Mouse (Mus musculus) testis, postnatal 14 days (tissue): ENCODE measurements around the gene Apof.

Experiments
- DNase-seq: peaks from one replicate; pipeline ENCODE4 v3.0.0; 2021; ENCODE audit warnings: low spot score

The Apof gene

DNA sequence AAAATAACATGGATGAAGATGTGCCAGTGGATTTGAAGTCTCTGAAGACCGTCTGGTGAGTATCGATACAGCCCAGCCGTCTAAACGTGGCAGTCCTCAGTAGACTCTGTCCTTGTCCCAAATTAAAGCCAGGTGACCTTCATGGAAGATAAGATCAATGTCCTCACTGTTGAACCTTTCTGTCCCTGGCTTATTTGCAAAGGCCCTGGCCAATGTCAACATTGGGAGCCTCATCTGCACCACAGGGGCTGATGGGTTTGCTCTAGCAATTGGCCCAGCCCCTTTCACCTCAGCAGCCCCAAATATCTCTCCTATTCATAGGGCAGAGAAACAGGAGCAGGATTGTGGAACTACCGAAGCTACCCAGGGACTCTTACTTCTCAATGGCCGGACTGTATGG lies at the start of gene Apof:
Gene Apof, plus strand, starts transcription at position 301 of the 400 bp plus-strand sequence.
- DNase-seq = no peak

DNA sequence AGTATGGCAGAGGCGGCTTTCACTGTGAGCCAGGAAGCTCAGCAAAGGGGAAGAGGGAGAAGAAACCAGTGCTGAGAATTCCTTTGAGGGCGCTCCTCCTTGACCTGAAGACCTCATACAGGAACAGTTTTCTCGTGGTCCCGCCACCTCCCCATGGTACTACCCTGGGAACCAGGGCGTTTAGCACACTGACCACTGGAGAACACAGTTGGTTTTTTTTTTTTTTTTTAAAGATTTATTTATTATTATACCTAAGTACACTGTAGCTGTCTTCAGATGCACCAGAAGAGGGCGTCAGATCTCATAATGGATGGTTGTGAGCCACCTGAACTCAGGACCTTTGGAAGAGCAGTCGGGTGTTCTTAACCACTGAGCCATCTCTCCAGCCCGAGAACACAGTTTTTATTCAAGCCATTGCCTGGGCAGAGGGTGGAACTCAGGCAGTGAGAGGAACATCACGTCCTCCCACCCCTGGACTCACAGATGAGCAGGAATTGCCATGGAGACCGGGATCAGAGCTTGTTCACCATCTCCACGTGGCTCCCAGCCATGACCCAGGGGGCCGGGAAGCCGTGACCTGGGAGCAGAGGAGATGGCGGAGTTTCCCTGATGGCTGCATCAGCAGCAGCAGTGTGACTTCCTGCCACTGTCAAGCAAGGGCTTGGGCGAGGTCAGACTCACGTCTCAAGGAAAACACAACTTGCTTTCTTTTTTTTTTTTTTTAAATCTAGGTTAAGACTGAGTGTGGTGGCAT lies 46.8 kb upstream of the Apof start:
- no peak for DNase-seq

DNA sequence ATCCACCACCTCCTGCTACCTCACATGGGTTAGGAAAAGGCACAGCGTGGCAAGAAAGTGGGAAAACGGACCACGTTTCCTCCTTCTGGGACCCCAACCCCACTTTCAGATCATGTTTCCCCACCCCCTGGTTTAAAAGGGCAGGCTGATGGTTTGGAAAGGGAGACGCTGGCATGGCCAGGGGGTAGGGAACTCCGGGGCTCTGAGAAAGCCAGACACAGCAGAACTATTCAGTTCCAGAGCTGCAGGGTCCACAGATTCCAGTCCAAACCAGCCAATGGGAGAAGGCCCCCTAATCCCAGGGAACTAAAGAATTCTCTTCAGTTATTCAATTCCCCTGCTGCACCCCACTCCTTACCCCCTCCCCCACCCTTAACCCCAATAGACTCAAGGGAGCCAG lies 43.4 kb upstream of the Apof start:
- no peak for DNase-seq

DNA sequence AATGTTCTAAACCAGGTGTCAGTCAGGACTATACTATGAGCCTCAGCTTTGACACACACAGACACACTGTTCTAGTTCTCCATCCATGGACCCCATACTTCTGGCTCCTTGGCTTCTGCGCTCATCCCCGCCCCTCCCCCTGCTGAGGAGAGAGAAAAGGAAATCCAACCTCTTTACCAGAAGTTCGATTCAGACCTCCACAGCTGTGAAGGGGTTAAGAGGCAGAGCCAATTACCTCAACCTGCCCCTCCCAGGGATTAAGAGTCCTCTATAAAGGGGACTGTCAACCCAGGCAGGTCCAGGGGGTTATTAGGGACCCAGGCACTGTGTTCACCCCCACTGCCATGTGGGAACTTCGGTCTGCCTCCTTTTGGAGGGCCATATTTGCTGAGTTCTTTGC lies 42.9 kb upstream of the Apof start, which contains the start of gene Mip:
Gene Mip, plus strand, starts transcription at position 301 of the 400 bp plus-strand sequence.
- no peak for DNase-seq

DNA sequence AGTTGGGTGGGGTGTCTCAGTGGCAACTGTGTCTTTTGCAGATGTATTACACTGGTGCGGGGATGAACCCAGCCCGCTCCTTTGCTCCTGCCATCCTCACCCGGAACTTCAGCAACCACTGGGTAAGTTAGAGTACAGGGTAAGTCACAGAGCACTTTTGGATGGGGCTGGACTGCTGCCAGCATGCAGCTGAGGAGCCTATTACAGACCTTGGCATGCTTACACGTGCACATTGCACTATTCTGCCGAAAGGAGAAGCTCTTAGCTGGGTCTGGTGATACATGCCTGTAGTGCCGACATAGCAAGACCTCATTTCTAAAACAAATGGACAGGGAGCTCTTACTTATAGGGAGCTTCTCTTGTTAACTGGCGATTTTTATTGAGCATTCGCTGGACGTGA lies 40.9 kb upstream of the Apof start:
- no peak for DNase-seq

DNA sequence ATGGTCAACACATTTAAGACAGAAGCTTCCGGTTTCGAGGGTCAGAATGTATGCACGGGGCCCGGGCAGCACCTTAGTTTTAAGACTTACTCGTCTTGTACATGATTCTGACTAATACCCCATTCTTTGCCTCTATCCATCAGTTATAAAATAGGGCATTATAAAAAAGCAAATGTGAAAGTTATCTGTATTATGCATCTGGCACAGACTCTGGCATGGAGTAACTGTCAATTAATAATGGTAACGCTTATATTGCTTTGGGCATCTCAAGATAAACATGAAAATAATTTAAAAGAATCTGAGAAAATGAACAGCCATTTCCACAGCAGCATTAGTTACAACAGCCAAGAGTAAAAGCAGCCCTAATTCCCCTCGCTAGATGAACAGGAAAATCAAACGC lies 40.5 kb upstream of the Apof start:
- no peak for DNase-seq

DNA sequence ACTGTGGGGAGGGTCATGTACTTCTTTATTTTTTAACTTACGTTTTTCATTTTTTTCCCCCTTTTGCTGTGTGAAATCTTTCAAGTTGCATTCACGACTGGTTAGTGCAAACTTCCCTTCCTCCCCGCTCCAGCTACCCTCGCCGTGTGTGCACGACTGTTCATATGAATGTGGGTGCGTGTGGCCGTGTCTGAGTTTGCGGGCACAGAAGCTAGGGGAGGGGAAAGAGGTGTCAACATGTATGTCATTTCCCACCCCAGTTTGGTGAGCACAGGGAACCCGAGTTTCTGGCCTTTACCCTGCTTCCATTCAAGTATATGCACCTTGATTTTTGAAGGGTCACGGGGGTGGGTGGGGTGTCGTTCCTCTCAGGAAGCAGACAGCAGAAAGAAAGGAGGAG lies 37.9 kb upstream of the Apof start:
- DNase-seq = no peak

DNA sequence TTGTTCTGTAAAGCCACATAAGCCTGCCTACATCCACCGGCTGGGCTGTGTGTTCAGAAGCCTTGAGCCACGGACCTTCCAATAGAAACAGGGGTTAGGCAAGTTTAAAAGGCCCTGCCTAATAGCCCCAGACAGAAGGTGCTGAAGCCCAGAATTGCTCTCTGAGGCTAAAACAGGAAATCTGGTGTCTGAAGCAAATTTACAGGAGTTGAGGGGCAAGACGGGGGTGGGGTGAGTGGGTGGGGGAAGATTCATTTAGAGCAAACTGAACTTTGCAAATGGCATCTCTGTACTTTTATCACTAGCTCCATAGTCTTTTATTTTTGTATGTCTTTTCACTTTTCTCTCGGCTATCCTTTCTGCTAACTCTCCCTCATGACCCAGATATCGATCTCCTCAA lies 37.3 kb upstream of the Apof start:
- no peak for DNase-seq

DNA sequence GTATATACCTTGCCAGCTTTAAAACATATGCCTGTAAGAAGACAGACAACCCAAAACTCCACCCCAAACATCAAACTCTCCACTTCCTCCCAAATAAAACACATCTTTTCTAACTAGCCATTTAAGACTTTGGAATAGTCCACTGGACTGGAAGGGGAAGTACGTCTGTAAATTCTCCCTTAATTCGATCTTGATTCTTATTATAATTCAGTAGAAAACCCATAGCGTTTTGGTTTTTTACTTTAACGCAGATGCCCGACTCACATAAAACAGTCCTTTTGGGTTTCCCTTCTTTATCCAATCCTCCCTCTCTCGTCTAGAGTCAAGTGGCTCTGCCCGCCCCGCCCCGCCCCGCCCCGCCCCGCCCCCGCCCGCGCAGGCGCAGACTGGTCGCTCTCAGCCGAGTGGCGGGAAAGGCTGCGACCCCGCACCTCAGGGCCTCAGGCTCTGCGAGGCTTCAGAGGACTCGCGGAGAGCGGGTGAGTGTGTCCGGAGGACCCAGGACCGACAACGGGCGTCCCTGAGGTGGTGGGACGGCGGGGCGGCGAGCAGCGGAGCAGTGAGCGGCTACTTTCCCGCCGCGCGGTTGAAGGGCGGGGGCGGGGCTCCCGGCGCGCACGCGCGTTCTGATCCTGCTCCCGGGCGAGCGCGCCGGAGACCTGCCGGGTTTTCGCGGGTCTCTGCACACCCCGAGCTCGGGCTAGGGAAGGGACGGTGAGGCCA lies 36.6 kb upstream of the Apof start, which contains the start of gene Timeless:
Gene Timeless, plus strand, starts transcription at position 369 of the 723 bp plus-strand sequence.
- peak; percentile 85 for DNase-seq

DNA sequence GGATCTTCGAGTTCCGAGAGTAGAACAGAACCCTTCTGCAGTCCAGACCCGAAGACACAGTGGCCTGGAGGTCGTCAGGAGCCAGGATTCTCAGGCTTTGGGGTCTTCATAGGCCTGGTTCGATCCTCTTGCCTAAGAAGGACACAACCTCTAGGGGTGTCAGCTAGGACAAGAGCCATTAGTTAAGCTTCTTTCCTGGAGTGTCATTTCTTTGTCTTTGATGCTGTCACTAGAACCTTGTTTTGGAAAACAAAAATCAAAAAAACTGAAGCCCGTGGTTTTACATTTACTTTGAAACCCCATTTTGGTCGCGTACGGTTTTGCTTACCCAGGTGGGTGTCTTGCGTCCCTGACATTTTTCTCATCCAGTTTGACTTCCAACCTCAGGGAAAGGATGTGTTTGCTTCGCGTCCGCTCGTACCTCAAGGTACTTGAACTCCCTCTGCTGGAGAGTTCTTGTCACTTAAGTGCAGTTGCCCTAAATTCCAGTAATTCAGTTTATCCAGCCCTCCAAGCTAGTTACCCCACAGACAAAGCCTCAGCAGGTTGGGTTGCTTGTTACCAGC lies 36.0 kb upstream of the Apof start:
- peak; percentile 57 for DNase-seq

DNA sequence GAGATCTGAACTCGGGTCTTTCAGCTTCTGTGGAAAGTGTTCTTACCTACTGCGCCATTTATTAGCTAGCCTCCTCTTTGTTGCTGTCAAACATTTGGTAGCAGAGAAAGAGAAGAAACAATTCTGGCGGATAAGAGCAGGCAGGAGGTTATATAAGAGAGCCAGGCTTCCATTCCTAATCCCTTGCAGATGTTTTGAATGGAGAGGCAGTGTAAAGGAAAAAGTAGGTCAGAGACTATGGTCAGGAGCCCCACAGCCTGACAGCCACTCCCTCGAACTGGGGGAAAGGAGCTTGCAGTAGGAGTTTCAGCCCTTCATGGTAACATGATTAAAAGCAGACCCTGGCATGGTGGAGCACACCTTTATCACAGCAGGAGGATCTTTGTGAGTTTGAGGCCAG lies 32.1 kb upstream of the Apof start:
- no peak for DNase-seq

DNA sequence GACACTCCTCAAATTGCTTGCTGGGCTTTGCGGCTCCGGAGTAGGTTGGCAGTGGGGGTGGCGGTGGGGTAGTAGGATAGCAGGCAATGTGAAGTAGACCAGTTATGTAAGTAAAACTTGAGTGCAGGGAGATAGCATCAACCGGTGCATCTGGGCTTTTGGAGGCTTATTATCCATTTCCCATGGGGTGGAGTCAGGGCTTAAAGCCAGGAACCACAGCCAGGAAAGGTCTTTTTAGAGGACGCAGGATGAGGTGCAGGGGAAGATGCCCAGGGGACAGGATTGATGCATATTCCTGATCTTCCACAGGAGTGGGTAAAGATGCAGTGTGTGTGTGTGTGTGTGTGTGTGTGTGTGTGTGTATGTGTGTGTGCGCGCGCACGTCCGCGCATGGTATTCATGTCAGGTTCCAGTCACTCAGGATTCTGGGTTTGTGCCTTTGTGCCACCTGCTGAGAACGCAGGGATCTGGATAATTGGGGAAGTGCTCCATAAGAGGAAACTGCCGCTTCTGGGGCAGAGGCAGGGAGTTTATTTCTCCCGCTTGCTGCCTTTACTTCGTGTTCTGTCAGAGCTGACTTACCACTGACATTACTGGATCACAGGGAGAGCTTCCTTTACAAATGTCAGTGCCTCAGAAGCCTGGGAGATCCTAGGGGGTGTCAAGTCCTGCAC lies 30.5 kb upstream of the Apof start:
- DNase-seq = no peak

DNA sequence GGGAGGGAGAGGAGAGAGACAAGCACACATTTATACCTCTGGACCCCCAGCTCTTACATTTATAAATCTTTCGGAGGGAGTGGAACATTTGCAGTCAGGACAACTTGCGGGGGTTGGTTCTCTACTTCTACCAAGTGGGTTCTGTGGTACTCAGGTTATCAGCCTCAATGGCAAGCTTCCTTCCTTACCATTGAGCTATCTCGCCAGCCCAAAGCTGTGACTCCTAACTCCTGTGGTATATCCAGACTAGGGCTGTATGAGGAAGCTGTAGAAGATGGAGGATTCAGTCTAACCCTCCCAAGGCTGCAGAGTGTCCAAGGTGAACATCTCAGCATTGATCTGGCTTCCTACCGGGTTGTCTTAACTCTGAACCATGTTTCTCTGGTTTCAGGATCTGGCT lies 29.3 kb upstream of the Apof start:
- DNase-seq = no peak

DNA sequence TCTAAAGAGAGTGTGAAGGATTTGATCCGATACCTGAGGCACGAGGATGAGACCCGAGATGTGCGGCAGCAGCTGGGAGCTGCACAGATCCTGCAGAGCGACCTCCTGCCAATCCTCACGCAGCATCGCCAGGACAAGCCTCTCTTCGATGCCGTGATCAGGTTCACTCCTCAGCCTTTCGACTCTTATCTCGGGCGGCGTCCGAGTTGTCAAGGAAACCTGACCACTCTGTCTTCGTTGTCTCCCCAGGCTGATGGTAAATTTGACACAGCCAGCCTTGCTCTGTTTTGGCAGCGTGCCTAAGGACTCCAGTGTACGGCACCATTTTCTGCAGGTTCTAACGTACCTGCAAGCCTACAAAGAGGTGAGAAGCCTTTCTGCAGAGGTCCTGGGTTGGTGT lies 28.3 kb upstream of the Apof start:
- no peak for DNase-seq

DNA sequence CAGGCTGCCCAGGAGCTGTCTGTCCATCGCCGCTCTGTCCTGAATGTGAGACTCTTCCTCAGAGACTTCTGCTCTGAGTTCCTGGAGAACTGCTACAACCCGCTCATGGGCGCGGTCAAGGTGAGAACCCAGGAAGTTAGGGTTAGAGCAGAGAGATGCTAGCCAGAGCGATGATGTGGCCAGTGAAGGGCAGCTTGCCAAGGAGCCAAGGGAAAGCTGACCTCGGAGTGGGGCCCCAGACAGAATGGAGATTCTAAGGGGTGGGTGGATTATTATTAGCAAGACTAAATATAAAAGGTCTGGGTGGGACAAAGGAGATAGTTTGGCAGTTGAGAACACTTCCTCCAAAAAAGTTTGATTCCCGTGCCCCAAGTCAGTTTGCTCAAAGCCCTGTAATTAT lies 25.2 kb upstream of the Apof start:
- DNase-seq = no peak

DNA sequence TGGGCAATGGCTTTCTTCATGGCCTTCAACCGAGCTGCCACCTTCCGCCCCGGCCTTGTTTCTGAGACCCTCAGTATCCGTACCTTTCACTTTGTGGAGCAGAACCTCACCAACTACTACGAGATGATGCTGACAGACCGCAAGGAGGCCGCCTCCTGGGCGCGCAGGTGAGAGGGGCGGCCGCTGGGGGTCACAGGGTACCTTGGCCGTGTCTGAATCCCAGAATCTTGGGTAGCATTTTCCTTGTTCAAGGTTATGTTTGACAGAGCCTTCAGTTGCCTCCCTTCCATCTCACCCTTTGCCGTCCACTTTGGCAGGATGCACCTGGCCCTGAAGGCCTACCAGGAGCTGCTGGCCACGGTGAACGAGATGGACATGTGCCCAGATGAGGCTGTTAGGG lies 24.4 kb upstream of the Apof start:
- no peak for DNase-seq

DNA sequence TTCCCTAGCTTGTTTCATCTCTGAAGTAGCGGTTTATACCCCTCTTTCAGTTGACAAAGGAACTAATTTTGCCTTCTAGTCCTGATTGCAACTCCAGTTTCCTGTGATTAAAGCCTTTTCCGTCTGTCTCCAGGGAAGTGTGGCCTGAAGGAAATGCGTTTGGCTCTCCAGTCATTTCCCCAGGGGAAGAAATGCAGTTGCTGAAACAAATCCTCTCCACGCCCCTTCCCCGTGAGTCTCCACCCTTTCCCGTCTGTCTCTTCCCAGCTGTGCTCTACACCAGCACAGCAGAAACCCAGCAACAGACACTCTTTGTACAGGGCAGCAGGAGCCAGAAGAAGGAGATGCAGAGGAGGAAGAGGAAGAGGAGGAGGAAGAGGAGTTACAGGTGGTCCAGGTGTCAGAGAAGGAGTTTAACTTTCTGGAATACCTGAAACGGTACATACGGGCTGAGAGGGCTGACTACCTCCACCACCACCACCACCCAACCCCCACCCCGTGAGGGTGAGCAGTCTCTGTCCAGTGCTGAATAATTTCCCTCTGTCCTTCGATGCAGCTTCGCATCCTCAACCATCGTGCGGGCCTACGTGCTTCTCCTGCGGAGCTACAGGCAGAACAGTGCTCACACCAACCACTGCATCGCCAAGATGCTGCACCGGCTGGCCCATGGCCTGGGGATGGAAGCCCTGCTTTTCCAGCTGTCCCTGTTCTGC lies 21.3 kb upstream of the Apof start:
- DNase-seq = no peak

DNA sequence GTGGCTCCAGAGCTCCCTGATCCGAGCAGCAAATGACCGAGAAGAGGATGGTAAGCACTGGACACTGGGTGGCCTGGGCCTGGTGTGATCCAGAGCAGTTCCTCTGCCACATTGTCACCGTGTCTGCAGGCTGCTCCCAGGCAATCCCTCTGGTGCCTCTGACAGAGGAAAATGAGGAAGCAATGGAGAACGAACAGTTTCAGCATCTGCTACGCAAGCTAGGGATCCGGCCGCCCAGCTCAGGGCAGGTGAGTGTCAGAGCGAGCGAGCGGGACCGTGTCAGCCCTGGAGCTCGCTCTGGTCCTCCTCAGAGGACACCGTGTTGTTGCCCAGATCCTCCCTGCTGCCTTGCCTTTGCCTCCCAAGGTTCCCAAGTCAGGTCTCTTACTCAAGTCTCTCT lies 17.9 kb upstream of the Apof start:
- DNase-seq = no peak

DNA sequence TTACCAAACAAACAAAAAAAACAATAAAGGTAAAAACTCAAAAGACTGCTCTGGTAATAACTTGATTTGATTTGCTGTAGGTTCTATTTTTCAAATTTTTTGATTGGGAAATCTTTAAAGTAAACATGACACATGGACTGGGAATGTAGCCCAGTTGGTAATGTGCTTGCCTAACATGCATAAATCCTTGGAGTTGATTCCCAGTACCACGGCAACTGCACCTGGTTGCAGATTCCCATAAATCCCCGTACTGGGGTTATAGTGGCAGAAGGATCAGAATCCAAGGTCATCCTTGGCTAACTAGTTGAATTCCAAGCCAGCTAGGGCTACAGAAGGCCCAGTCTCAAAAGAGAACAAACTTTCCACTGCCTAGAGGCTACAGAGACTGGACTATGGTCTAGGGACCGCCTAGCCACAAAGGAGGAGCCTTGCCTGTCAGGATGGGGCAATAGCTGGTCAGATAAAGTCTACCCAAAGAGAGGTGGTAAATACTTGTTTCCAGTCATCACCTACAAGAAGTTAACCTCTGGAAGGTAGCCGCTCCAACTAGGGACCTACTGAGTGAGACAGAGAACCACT lies 14.7 kb upstream of the Apof start, which contains the start of gene Apon:
Gene Apon, plus strand, starts transcription at position 420 of the 579 bp plus-strand sequence.
- no peak for DNase-seq

DNA sequence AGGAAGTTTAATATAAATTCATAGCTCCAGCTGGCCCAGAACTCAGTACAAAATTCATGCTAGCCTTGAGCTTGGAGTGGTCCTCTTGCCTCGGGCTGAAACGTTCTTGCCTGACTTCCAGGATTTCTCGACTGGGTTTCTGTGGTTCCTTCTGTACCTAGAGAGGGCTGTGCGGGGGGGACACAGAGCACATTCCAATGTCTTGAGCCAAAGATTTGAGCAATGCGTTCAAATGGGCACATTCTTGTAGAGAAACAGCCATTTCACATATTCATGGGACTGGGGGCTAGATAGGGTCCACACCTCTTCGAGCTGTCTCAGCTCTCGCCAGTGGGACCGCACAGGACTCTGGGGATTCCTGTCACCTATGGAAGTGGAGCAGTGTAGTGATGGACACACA lies 12.5 kb upstream of the Apof start:
- DNase-seq = no peak

DNA sequence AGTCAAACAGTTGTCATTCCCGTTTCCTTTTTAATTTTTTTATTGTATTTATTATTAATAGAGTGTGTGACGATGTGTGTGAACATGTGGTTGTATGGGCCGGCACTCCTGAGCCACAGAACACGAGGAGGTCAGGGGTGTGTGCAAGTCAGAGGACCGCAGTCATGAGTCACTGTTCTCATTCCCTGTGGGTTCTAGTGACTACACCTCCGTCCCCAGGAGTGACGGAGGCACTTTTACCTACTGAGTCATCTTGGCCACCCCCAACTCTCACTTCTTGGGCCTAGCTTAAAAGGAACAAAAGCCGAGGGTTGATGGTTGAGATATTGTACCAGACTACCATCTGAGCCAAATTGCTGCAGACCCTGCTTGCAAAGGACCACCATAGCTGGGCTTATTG lies 12.1 kb upstream of the Apof start:
- DNase-seq = no peak

DNA sequence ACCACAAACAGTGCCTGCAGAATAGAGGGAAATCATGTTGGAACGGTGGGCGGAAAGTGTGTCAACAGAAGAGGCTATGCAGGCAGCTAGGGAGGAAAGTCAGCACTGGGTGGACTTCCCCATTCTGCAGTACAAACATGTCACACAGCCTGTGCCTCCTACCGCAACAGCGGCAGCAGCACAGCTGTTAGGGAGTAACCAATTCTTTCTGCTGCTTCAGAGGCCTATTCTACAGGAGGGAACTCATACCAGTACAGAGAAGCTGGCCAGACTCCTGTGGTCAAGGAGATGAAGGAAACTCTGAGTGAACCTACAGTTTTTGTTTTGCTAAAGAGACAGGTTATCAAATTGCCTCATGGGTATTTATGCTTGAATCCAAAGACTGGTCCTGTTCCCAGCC lies 9.5 kb upstream of the Apof start:
- DNase-seq = no peak
